13 mouse cellular contexts compared by ENCODE assay signal in genomic region chr19:7018546-7018945, GRCm38 (mm10). TPM values are rescaled to one million over a fixed set of nuclear protein-coding genes. Genes with fewer than 3 reads are reported as not detected.
DNase-seq lines count a peak whose midpoint lies in the region; ATAC-seq and TF ChIP-seq lines count a peak whose summit lies in the region.
"Had no signal": no experiment of that assay in that cellular context is flagged by ENCODE, and none has a peak within 500 bp of the region (broad histone marks: within the 10 kb centered on the region; RNA-seq: fewer than 3 reads in every experiment).

No protein-coding gene starts in this region.

- dilution Hi-C loops in CH12.LX (cut with MboI; ENCODE audit: extremely low pct_ligation_motif_present, extremely low pct_unique_long_range_greater_than_20kb, low sequenced_read_pairs) = no loop called here

- peak overlapping the region; percentile 54 for H3K27ac ChIP-seq in heart, embryonic 13.5 days (replicated peaks)
- peak overlapping the region; percentile 86 for H3K27ac ChIP-seq in CH12.LX (ENCODE audit: insufficient read depth, low read depth)
- peak overlapping the region; percentile 97 for H3K27ac ChIP-seq in liver, postnatal 0 days (ENCODE audit: low read depth)
- no peak overlapping the region for H3K27ac ChIP-seq in hindbrain, embryonic 16.5 days (ENCODE audit: low read depth, low read length)
- H3K27ac ChIP-seq: limb, embryonic 13.5 days; neural tube, embryonic 12.5 days had no signal

- no peak for TF ChIP-seq EP300 in CH12.LX (IDR thresholded peaks at IDR 0.05; ENCODE audit: low read length)
- no peak for TF ChIP-seq EP300 in liver, postnatal 0 days (IDR thresholded peaks at IDR 0.05; ENCODE audit: low read depth)

- H3K9me3 ChIP-seq in heart, embryonic 13.5 days = no peaks in the 10 kb centered on the region
- no peaks in the 10 kb centered on the region for H3K9me3 ChIP-seq in CH12.LX (replicated peaks; ENCODE audit: low read length)
- H3K9me3 ChIP-seq in liver, postnatal 0 days (ENCODE audit: low read length) = no peaks in the 10 kb centered on the region
- no peaks in the 10 kb centered on the region for H3K9me3 ChIP-seq in hindbrain, embryonic 16.5 days (ENCODE audit: control insufficient read depth, low read length)
- H3K9me3 ChIP-seq: limb, embryonic 13.5 days; neural tube, embryonic 12.5 days had no signal

- no peak for DNase-seq in heart, postnatal 25 days (ENCODE audit: low spot score)
- no peak for DNase-seq in CH12.LX (ENCODE audit: extremely low read depth)
- no peak for DNase-seq in liver, postnatal 0 days
- DNase-seq in MN1 (ENCODE audit: low spot score) = no peak
- no peak for DNase-seq in right cerebral cortex, adult 2 months (ENCODE audit: low spot score in 2 of 2)
- DNase-seq: cerebellum, adult 8-10 months; gastrocnemius, postnatal 36 days; right cerebral cortex, postnatal 25 days had no signal

- 85% methylated on average over 11 of the region's 11 CpGs for WGBS in heart, embryonic 13.5 days
- 26% methylated on average over 11 of the region's 11 CpGs for WGBS in liver, postnatal 0 days (ENCODE audit: insufficient replicate concordance)
- WGBS in hindbrain, embryonic 16.5 days = 90% methylated on average over 11 of the region's 11 CpGs

- peaks cover 17% of the 10 kb centered on the region for H3K4me1 ChIP-seq in heart, embryonic 13.5 days
- H3K4me1 ChIP-seq in CH12.LX (ENCODE audit: control insufficient read depth in 1 of 2, insufficient read depth in 2 of 2) = peaks cover 13 to 27% of the 10 kb centered on the region in 2 experiments
- H3K4me1 ChIP-seq in liver, postnatal 0 days (ENCODE audit: insufficient read depth) = peaks cover 18% of the 10 kb centered on the region
- H3K4me1 ChIP-seq in hindbrain, embryonic 16.5 days (ENCODE audit: control insufficient read depth, insufficient read depth, low read depth, low read length) = no peaks in the 10 kb centered on the region
- H3K4me1 ChIP-seq: limb, embryonic 13.5 days; neural tube, embryonic 12.5 days had no signal

- TF ChIP-seq POLR2A in CH12.LX (IDR thresholded peaks at IDR 0.05; ENCODE audit: low read depth, low read length) = no peak

- H3K4me2 ChIP-seq in heart, embryonic 13.5 days = peak overlapping the region; percentile 36; the same call in 1 of the 2 replicates
- H3K4me2 ChIP-seq in CH12.LX (ENCODE audit: insufficient read depth, low read depth, poor library complexity, severe bottlenecking) = peak overlapping the region; percentile 82
- H3K4me2 ChIP-seq in liver, postnatal 0 days (ENCODE audit: low read depth, low read length) = peak overlapping the region; percentile 80
- no peak overlapping the region for H3K4me2 ChIP-seq in hindbrain, embryonic 16.5 days (ENCODE audit: low read length)
- H3K4me2 ChIP-seq: limb, embryonic 13.5 days; neural tube, embryonic 12.5 days had no signal

- peak overlapping the region; percentile 25; the same call in 1 of the 2 replicates for H3K9ac ChIP-seq in heart, embryonic 13.5 days
- H3K9ac ChIP-seq in CH12.LX (ENCODE audit: insufficient read depth, low read depth) = peak overlapping the region; percentile 65
- H3K9ac ChIP-seq in liver, postnatal 0 days (replicated peaks) = peak overlapping the region; percentile 73
- H3K9ac ChIP-seq in hindbrain, embryonic 16.5 days (ENCODE audit: low read depth, low read length) = no peak overlapping the region; the same call in 1 of the 2 replicates
- H3K9ac ChIP-seq: limb, embryonic 13.5 days; neural tube, embryonic 12.5 days had no signal

- intact Hi-C loops in heart, postnatal 25 days (cut with DNase I) = no loop called here

- in situ Hi-C loops in CH12.LX (cut with MboI; ENCODE audit: low pct_ligation_motif_present, low pct_unique_long_range_greater_than_20kb, low sequenced_read_pairs) = no loop called here

- peaks cover 3% of the 10 kb centered on the region; the same call in 1 of the 2 replicates for H3K79me2 ChIP-seq in CH12.LX (replicated peaks; ENCODE audit: control insufficient read depth, extremely low read depth, insufficient read depth, poor library complexity, severe bottlenecking)

- TF ChIP-seq RAD21 in CH12.LX (IDR thresholded peaks at IDR 0.05; ENCODE audit: low read depth, low read length) = no peak

- H3K4me3 ChIP-seq in heart, embryonic 13.5 days = peak overlapping the region; percentile 10
- H3K4me3 ChIP-seq in CH12.LX (replicated peaks in 1 of 3; ENCODE audit: low read depth in 2 of 3, low read length in 2 of 3, poor library complexity in 1 of 3) = peak overlapping the region; percentile 69 to 84 (median 76)
- peak overlapping the region; percentile 54 for H3K4me3 ChIP-seq in liver, postnatal 0 days (ENCODE audit: low read depth, low read length)
- H3K4me3 ChIP-seq in hindbrain, embryonic 16.5 days (ENCODE audit: low read length) = no peak overlapping the region
- H3K4me3 ChIP-seq: limb, embryonic 13.5 days; neural tube, embryonic 12.5 days had no signal

- TF ChIP-seq CTCF in CH12.LX (conservative IDR thresholded peaks at IDR 0.05 in 1 of 2, IDR thresholded peaks at IDR 0.05 in 1 of 2; ENCODE audit: low read depth in 2 of 2, low read length in 2 of 2) = no peak
- no peak for TF ChIP-seq CTCF in liver, postnatal 0 days (IDR thresholded peaks at IDR 0.05; ENCODE audit: low read depth)

- no peak for ATAC-seq in heart, embryonic 13.5 days (ENCODE audit: extremely low read depth, insufficient number of reproducible peaks, low FRiP score, low TSS enrichment)
- peak; percentile 32 for ATAC-seq in erythroblast, adult 5-6 weeks (replicated peaks; ENCODE audit: low FRiP score, poor library complexity, severe bottlenecking)
- peak; percentile 9 for ATAC-seq in liver, postnatal 0 days
- ATAC-seq in hindbrain, embryonic 16.5 days = no peak

- no peaks in the 10 kb centered on the region for H3K27me3 ChIP-seq in heart, embryonic 13.5 days (replicated peaks)
- H3K27me3 ChIP-seq in CH12.LX (replicated peaks) = no peaks in the 10 kb centered on the region
- H3K27me3 ChIP-seq in liver, postnatal 0 days (ENCODE audit: insufficient read depth, low read length) = no peaks in the 10 kb centered on the region
- H3K27me3 ChIP-seq in hindbrain, embryonic 16.5 days (replicated peaks; ENCODE audit: control insufficient read depth, insufficient read depth, low read length) = no peaks in the 10 kb centered on the region
- H3K27me3 ChIP-seq: limb, embryonic 13.5 days; neural tube, embryonic 12.5 days had no signal

- H3K36me3 ChIP-seq in heart, embryonic 13.5 days = peaks cover 55% of the 10 kb centered on the region
- H3K36me3 ChIP-seq in CH12.LX (replicated peaks in 1 of 2; ENCODE audit: control insufficient read depth in 1 of 2, insufficient read depth in 1 of 2, low read length in 1 of 2) = peaks cover 43 to 69% of the 10 kb centered on the region in 2 experiments
- H3K36me3 ChIP-seq in liver, postnatal 0 days (replicated peaks; ENCODE audit: insufficient read depth, low read length) = peaks cover 55% of the 10 kb centered on the region
- peaks cover 27% of the 10 kb centered on the region for H3K36me3 ChIP-seq in hindbrain, embryonic 16.5 days (ENCODE audit: control insufficient read depth, insufficient read depth, low read length)

RNA-seq across cellular contexts. Expression of gene Fermt3, which starts 0.7 kb away (rescaled TPM):
- polyA plus RNA-seq in heart, embryonic 13.5 days (2015; fragmentation: Nextera tagmentation; extraction: Ambion mirVana) = 7.6 and 8.1 TPM in 2 replicates
- total RNA-seq in heart, postnatal 25 days (2021) = 1 to 10 TPM; 4.4 to 4.7 TPM
- total RNA-seq in CH12.LX (2012; rRNA removed) (57.4 and 58.4 TPM in 2 replicates), CH12.LX (2014; rRNA removed) (47.0 and 58.7 TPM in 2 replicates)
- 65.1 and 67.3 TPM in 2 replicates for polyA plus RNA-seq in CH12.LX (2012; ENCODE audit: insufficient read length, low read depth)
- total RNA-seq in erythroblast, adult 5-6 weeks (2015; ENCODE audit: low replicate concordance) = 20.8 and 28.6 TPM in 2 replicates
- total RNA-seq in erythroblast, adult 5-6 weeks (2017; ENCODE audit: low replicate concordance) = 49.0 and 56.3 TPM in 2 replicates
- 60.5 and 70.2 TPM in 2 replicates for polyA plus RNA-seq in liver, postnatal 0 days (2015; fragmentation: Nextera tagmentation; extraction: Ambion mirVana)
- polyA plus RNA-seq in hindbrain, embryonic 16.5 days (2015; fragmentation: Nextera tagmentation; extraction: Ambion mirVana) = 4.0 and 5.7 TPM in 2 replicates

RNA-seq across cellular contexts. Expression of gene Stip1, which starts 21.2 kb away (rescaled TPM):
- polyA plus RNA-seq in heart, embryonic 13.5 days (2015; fragmentation: Nextera tagmentation; extraction: Ambion mirVana) = 207 and 228 TPM in 2 replicates
- total RNA-seq in heart, postnatal 25 days (2021) = 100 to 1,000 TPM; 110 to 129 TPM
- total RNA-seq in CH12.LX (2012; rRNA removed) (178 and 246 TPM in 2 replicates), CH12.LX (2014; rRNA removed) (200 and 202 TPM in 2 replicates)
- polyA plus RNA-seq in CH12.LX (2012; ENCODE audit: insufficient read length, low read depth) = 314 and 344 TPM in 2 replicates
- 39.1 and 40.2 TPM in 2 replicates for total RNA-seq in erythroblast, adult 5-6 weeks (2015; ENCODE audit: low replicate concordance)
- 33.4 and 44.3 TPM in 2 replicates for total RNA-seq in erythroblast, adult 5-6 weeks (2017; ENCODE audit: low replicate concordance)
- polyA plus RNA-seq in liver, postnatal 0 days (2015; fragmentation: Nextera tagmentation; extraction: Ambion mirVana) = 47.2 and 51.4 TPM in 2 replicates
- polyA plus RNA-seq in hindbrain, embryonic 16.5 days (2015; fragmentation: Nextera tagmentation; extraction: Ambion mirVana) = 214 and 236 TPM in 2 replicates

RNA-seq across cellular contexts. Expression of gene Trpt1, which starts 22.6 kb away (rescaled TPM):
- 15.8 and 16.6 TPM in 2 replicates for polyA plus RNA-seq in heart, embryonic 13.5 days (2015; fragmentation: Nextera tagmentation; extraction: Ambion mirVana)
- total RNA-seq in heart, postnatal 25 days (2021) = 10 to 100 TPM; 23.1 to 24.0 TPM
- total RNA-seq in CH12.LX (2012; rRNA removed) (4.1 and 4.7 TPM in 2 replicates), CH12.LX (2014; rRNA removed) (2.8 and 3.4 TPM in 2 replicates)
- polyA plus RNA-seq in CH12.LX (2012; ENCODE audit: insufficient read length, low read depth) = 2.1 and 3.1 TPM in 2 replicates
- not detected in 2 replicates for total RNA-seq in erythroblast, adult 5-6 weeks (2015; ENCODE audit: low replicate concordance)
- total RNA-seq in erythroblast, adult 5-6 weeks (2017; ENCODE audit: low replicate concordance) = not detected in 2 replicates
- polyA plus RNA-seq in liver, postnatal 0 days (2015; fragmentation: Nextera tagmentation; extraction: Ambion mirVana) = 2.9 and 4.1 TPM in 2 replicates
- 22.7 and 25.3 TPM in 2 replicates for polyA plus RNA-seq in hindbrain, embryonic 16.5 days (2015; fragmentation: Nextera tagmentation; extraction: Ambion mirVana)

RNA-seq across cellular contexts. Expression of gene Nudt22, which starts 22.6 kb away (rescaled TPM):
- polyA plus RNA-seq in heart, embryonic 13.5 days (2015; fragmentation: Nextera tagmentation; extraction: Ambion mirVana) = 23.3 and 26.8 TPM in 2 replicates
- total RNA-seq in heart, postnatal 25 days (2021) = 10 to 100 TPM; 26.9 to 27.9 TPM
- total RNA-seq in CH12.LX (2012; rRNA removed) (24.6 and 26.6 TPM in 2 replicates), CH12.LX (2014; rRNA removed) (9.0 and 11.2 TPM in 2 replicates)
- 10.8 and 11.1 TPM in 2 replicates for polyA plus RNA-seq in CH12.LX (2012; ENCODE audit: insufficient read length, low read depth)
- total RNA-seq in erythroblast, adult 5-6 weeks (2015; ENCODE audit: low replicate concordance) = 5.4 TPM in 1 of 2 replicates, not detected in the other
- 0.60 and 4.9 TPM in 2 replicates for total RNA-seq in erythroblast, adult 5-6 weeks (2017; ENCODE audit: low replicate concordance)
- polyA plus RNA-seq in liver, postnatal 0 days (2015; fragmentation: Nextera tagmentation; extraction: Ambion mirVana) = 11.6 and 14.5 TPM in 2 replicates
- polyA plus RNA-seq in hindbrain, embryonic 16.5 days (2015; fragmentation: Nextera tagmentation; extraction: Ambion mirVana) = 20.6 and 21.8 TPM in 2 replicates

RNA-seq across cellular contexts. Expression of gene Dnajc4, which starts 26.2 kb away (rescaled TPM):
- polyA plus RNA-seq in heart, embryonic 13.5 days (2015; fragmentation: Nextera tagmentation; extraction: Ambion mirVana) = 33.2 and 35.6 TPM in 2 replicates
- 10 to 100 TPM; 48.2 to 56.1 TPM for total RNA-seq in heart, postnatal 25 days (2021)
- total RNA-seq in CH12.LX (2012; rRNA removed) = 9.7 and 11.2 TPM in 2 replicates
- 6.2 and 7.5 TPM in 2 replicates for total RNA-seq in CH12.LX (2014; rRNA removed)
- polyA plus RNA-seq in CH12.LX (2012; ENCODE audit: insufficient read length, low read depth) = 12.7 and 13.9 TPM in 2 replicates
- total RNA-seq in erythroblast, adult 5-6 weeks (2015; ENCODE audit: low replicate concordance) = 4.4 and 6.5 TPM in 2 replicates
- total RNA-seq in erythroblast, adult 5-6 weeks (2017; ENCODE audit: low replicate concordance) = 2.1 and 10.9 TPM in 2 replicates
- 10.9 and 11.2 TPM in 2 replicates for polyA plus RNA-seq in liver, postnatal 0 days (2015; fragmentation: Nextera tagmentation; extraction: Ambion mirVana)
- polyA plus RNA-seq in hindbrain, embryonic 16.5 days (2015; fragmentation: Nextera tagmentation; extraction: Ambion mirVana) = 22.7 and 24.8 TPM in 2 replicates

Comparison
In these comparisons a context has a peak if more than half of its experiments do, and no peak if none do; other contexts are left out.
1. ATAC-seq: peak in erythroblast, adult 5-6 weeks (single experiment) and liver, postnatal 0 days (single experiment); none in heart, embryonic 13.5 days (single experiment) and hindbrain, embryonic 16.5 days (single experiment).